Mouse (Mus musculus): Measurements from ENCODE around the gene Lrfn3.

Gene Lrfn3

GRCm38 (mm10) chr7:30315559-30316529 is 46.7 kb downstream of the Lrfn3 start:
- intact Hi-C loops (cut with DNase I), result no loop called here

DNA sequence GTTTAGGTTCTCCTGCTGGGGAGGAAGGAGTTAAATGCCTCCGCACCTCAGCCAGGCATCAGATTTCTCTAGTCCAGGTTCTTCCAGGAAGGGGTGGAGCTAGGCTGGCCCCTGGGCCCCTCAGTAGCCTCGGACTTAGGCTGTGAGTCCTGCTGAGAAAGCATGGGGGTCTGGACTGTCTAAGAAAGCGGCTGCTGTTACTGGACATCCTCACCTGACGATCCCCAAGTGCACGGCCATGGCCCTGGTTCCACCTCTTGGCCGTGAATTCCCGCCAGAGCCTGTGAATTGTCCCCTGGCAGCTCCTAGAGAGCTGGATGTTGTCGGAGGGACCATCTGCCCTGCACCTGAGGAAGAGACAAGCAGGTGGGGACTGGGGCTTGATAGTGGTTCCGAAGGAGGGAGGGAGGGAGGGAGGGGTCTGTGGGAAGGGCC is 47.8 kb downstream of the Lrfn3 start, which contains the start of gene Syne4:
Gene Syne4, plus strand, starts transcription at position 87 of the 435 bp plus-strand sequence.
- intact Hi-C loops (cut with DNase I), result no loop called here

DNA sequence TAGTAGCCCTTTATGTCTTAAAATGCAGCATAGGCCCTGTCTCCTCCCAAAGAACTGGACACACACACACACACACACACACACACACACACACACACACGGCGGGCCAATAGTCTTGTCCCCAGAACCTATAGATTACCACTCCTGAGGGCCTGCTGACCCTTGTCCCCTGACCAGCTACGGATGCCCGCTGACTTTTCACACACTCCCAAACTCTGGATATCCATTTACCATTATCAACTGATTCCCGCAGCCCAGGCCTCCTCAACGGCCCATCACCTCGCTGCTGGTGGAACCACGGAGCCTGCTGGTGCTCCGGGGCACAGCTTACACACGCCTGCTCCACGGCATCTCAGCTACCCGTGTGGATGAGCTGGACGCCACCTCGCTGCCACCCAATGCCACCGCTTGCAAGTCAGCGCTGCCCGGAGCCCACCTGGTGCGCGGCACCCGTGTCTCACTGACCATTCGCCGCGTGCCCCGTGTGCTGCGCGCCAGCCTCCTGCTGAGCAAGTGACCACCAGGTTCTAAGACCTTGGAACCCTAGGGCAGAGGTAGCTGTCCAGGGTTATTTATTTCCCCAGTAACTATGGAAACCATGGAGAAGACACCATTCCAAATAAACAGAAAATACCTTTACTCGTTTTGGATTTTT is 48.8 kb downstream of the Lrfn3 start:
- intact Hi-C loops (cut with DNase I), result no loop called here

GRCm38 (mm10) chr7:30310136-30310535 is 52.4 kb downstream of the Lrfn3 start:
- intact Hi-C loops (cut with DNase I), result no loop called here

- intact Hi-C loops (cut with DNase I), result no loop called here
Observed at GRCm38 (mm10) chr7:30309395-30310129, 53.0 kb downstream of the Lrfn3 start.

DNA sequence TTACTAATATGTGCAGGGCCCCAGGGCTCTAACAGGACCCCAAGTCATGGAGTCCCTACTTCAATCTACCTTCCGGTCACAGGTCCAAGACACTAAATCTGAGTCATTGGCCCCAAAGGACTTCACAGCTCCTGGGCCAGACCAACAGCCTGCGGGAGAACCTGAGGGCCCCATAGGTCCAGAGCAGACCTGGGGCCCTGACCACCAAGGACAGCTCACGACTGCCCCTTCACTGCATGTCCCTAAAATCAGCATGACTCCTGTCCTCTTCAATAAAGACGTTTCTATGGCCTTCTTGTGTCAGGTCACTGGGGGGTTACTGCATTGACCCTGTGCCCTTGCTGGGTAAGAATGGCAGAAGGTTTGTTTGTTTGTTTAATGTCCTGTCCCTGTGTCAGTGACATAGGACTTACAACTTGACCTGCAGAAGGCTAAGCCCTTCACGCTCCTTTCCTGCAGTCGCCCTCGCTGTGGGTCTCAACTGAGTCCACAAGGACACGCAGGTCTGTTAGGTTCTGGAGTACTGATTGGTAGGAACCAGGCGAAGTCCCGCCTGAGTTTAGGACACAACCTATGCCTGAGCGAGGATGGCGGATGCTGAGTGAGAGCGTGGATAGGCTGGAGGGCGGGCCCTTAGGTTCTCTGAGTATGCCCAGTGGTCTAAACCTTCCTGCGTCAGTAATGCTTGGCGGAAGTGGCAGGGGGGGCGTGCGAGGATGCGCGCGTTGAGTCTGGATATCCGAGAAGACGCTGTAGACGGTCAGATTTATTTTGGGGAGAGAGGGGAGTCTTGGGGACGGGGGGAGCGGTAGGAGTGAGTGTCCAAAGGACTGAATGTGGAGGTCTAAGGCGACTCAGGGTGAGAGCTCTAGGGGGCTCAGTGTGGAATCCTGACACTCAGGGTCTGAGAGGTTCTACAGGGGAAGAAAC is 54.2 kb downstream of the Lrfn3 start, which contains the start of gene Alkbh6:
Gene Alkbh6, plus strand, starts transcription at position 642 of the 930 bp plus-strand sequence.
- intact Hi-C loops (cut with DNase I), result no loop called here

DNA sequence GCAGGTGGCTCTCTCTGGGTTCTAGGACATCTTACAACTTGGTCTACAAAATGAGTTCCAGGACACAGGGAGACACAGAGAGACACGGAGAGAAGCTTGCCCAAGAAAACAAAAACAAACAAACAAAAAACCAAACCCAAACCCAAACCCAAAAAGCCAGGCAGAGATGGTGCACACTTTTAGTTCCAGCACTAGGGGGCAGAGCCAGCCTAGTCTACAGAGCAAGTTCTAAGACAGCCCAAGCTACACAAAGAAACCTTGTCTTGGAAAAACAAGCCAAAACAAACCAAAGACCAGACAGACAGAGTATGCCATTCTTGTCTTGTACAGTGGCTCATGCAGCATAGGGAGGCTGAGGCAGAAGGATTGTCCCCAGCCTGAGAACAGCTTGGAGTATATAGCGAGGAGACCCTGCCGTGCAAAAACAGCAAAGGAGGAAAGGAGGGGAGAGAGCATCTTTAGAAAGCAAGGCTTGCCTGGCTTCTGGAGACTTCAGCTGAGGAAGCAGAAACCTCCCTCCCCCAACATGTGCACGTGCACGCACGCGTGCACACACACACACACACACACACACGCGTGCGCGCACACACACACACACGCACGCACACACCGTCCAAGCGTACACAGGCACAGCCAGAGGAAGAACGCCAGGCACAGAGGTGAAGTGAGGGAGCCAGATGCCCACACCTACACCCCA is 56.3 kb downstream of the Lrfn3 start:
- intact Hi-C loops (cut with DNase I), result no loop called here

All from adrenal gland (tissue).